Mouse (Mus musculus): ENCODE measurements around the gene Usp37.
"Not testable (repeated sequence)": the region's sequence is repeated elsewhere in the genome, so short reads cannot be mapped to it uniquely, and the experiment has no call there.

Gene Usp37

DNA sequence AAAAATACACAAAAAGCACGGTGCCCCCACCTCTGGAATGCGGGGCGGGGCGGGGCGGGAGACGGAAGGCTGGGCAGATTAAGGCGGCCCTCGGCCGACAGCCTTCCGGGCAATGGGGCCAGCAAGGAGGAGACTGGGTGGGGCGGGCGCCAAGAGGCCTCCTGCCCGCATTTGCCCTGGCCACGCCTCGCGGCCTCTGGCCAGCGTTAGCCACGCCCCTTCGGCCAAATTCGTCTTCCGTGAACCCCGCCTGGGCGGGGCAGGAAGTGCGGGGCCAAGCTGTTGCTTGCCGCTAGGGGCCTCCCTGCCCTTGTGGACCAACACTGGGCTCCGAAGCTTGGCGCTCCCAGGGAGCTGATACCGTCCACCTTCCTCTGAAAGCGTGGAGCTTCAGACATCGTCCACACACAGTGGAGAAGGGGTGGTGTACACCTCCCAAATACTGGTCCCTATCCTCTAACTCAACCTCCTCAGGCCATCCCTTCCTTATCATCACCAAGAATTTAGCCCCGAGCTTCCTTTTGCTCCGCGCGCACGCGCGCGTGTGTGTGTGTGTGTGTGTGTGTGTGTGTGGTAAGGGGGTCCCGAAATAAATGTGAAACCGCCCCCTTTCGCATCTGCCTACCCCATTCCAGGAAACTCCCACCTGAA lies 146.7 kb downstream of the Usp37 start:
- peak; percentile 99 for DNase-seq (ENCODE audit: low spot score)

DNA sequence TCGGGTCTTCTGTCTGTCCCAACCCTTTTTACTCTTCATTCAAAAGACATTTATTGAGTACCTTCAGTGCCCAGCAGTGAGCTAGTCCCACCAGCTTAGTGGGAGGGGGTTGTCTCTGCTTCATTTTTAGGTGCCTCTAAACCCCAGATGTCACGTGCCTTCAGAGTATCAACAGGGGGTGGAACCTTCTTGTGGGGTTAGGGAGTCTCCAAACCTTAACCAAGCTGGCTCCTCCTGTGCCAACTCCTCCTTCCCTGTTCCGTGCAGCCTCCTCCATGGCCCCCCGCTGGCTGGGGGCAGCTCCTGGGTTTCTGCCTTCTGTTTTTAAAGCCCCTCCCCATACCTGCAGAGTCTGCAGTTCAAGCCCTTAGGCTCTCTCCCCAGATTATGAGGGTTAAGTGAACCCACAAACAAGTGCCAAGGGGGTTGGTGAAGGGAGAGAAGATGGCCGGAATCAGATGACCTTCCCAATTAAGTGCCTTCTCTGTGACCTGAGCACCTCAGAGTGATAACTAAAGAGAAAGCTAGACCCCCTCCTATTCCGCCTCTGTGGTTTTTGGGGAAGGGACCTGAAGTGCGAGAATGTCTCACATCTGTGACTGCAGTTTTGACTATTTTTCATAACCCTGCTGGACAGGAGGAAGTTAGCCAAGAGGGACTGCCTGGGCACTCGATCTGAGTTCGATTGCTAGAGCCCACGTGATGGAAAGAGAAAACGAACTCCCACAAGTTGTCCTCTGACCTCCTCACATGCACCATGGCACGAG lies 147.4 kb downstream of the Usp37 start:
- DNase-seq (ENCODE audit: low spot score), result not testable (repeated sequence)

DNA sequence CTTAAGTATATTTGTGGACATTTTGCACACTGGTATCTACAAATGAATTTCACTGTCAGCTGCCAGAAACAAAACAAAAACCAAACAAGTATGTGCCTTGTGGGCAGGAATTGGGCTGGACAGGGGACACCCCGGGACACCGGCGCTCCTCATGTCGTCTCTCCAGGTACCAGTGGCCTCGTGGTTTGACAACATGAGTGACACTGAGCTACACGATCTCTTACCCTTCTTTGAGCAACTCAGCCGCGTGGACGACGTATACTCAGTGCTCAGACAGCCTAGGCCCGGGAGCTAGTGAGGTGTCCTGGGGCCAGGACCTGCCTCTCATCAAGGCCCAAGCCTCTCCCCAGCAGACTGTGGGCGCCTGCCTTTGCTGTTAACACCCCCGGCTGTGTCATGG lies 148.8 kb downstream of the Usp37 start:
- no peak for DNase-seq (ENCODE audit: low spot score)

DNA sequence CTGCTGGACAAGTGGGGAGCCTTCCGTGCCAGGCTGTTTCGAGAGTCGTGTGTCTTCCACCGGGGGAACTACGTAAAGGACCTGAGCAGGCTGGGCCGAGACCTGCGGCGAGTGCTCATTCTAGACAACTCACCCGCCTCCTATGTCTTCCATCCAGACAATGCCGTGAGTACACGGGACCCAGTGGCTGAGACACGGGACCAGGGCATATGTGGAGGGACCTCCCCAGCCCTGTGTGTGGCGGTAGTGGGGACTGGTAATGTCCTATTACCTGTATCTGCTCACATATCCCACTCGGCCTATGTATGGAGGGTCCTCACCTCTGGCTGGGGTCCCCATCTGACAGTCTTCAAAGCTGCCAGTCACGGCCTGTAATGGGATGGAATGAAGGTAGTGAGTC lies 149.2 kb downstream of the Usp37 start:
- no peak for DNase-seq (ENCODE audit: low spot score)

DNA sequence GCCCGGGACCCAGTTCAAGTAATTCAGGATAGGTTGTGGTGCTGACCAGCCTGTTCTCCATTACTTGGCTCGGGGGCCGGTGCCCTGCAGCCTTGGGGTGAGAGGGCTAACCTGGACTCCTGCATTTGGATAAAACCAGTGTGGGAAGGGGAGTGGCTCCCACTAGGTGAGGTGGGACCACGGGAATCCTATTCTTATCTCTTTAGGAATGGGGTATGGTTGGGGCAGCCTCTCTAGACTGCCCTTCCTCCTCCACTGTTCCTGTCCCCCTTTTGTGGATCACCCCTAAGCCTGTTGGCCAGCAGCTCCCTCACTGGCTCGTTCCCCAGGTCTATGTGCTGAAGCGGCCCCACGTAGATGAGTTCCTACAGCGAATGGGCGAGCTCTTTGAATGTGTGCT lies 149.8 kb downstream of the Usp37 start:
- DNase-seq (ENCODE audit: low spot score), result no peak

DNA sequence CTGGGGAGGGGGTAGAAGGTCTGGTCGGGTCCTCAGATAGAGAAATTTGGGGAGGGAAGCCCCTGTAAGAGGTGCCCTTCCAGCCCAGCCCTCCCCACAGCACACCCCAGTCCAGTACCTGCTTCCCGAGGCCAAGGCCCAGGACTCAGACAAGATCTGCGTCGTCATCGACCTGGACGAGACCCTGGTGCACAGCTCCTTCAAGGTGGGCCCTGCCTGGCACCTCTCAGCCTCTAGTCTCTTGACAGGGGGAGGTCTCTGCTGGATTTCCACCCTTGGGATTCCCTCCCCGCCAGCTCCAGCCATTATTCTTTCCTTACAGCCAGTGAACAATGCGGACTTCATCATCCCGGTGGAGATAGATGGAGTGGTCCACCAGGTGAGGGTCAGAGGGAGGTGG lies 150.4 kb downstream of the Usp37 start:
- DNase-seq (ENCODE audit: low spot score), result no peak

DNA sequence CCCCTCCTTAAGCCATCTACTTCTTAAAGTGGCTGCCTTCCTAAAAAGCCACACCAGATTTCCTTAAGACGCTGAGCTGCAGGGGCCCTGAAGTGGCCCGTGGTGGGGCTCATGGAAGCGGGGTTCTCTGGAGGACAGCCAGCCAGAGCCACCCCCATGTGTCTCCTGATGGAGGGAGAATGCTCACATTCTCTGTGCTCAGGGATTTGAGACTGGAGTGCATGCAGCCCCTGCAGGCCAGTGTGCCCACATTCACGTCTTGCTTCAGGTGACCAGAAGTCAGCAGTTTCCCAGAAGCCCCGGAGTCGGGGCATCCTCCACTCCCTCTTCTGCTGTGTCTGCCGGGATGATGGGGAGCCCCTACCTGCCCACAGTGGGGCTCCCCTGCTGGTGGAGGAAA lies 151.1 kb downstream of the Usp37 start:
- no peak for DNase-seq (ENCODE audit: low spot score)

DNA sequence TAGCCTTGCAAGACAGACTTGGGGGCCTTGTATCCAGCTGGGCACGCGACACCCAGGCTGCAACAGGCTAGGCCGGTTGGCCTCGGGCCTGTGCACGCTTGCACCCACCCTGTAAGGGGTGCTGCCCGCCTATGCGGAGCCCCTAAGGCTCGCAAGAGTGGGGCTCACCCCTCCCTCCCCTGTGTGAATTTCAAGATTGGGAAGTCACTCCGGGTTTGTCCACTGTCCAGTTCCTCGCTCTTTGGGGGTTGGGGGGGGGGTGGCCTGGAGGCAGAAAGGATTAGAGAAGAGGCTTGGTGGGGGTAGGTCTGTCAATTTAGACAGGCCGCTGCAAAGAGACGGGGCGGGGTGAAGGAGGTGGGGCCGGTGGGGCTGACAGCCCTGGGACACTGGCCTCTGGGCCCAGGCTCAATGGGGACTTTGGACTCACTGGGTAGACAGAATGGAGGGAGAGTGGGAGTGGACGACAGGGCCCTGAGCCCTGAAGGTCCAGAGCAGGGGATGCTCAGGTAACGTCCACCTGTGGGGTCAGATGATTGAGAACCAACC lies 151.6 kb downstream of the Usp37 start:
- peak; percentile 28 for DNase-seq (ENCODE audit: low spot score)

DNA sequence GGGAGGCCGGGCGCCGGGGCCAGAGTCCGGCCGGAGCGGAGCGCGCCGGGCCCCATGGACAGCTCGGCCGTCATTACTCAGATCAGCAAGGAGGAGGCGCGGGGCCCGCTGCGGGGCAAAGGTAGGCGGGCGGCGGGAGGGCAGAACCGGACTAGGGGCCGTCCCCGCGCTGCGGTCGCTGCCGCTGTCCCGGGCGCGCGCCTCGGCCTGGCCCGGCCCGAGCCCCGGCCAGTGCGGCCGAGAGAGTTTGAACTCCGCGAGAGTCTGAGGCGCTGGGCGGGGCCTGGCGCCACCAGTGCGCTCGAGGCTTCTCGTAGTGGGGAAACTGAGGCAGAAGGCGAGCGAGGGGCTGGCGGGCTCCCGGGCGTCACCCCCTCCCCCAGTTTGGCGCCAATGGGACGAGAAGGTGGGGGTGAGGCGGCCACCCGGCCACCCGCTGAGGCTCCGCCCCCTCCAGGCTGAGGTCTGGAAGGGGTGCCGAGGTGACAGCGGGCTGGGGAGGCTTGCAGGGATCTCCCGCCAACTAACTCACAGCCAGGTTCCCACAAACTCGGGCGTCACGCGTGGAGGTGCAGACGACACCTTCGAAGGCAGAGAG lies 152.1 kb downstream of the Usp37 start:
- DNase-seq (ENCODE audit: low spot score), result peak; percentile 72

DNA sequence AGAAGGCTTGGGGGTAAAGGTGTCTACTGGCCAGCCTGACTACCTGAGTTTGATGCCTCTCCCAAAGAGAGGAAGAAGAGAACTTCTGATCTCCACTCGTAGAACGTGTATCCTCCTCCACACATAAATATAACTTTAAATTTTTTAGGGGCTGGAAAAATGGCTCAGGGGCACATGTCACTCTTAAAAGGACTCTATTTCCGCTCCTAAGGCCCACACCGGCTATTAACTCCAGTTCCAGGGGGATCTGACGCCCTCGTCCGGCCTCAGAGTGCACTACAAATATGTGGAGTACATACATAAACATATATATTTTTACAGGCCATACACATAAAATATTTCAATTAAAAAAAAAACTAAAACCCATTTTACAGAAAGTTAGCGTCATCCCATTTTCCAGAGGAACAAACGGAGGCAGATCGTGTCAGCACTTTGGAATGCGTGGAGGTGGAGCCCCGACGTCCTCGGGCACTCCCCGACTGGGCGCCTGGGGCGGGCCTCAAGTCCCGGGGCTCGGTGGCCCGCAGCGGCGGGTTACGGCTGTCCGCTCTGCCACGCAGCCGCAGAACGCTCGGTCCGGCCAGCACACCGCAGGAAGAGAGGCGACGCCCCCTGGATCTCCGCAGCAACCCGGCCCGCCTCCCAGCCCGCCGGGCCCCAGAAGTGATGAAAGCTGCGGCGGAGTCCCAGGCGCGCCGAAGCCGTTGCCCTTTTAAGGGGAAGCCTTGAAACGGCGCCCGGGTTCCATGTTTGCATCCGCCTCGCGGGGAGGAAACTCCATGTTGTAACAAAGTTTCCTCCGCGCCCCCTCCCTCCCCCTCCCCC lies 152.9 kb downstream of the Usp37 start, which contains the start of gene Ctdsp1:
Ctdsp1 (plus strand) TSS at position 586 of the 825 bp plus-strand sequence.
- peak; percentile 98 for DNase-seq (ENCODE audit: low spot score)

DNA sequence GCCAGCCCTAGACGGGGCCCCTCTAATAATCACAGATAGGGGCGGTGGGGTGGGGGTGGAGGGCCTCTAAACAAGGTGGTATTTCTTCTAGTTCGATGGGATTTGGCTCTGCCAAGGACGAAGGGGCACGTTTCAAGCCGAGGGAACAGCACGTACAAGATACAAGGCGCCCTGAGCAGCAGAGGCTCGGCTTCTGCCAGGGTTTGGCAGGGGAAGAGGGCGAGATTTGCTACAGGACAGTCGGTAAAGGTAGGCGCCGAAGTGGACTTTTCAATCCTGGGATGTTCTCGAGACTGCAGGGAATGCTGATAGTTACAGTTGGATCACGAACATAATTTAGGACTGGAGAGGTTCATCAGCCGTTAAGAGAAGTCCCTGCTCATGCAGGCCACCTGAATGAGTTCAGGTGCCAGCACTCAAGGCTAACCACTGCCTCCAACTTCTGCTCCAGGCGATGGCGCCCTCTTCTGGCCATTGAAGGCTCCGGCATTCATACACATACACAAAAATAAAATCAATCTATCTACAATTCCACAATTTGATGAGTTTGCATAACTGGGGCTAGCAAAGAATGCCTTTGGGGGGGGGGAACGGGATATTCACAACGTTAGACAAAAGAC lies 153.7 kb downstream of the Usp37 start:
- DNase-seq (ENCODE audit: low spot score), result no peak

DNA sequence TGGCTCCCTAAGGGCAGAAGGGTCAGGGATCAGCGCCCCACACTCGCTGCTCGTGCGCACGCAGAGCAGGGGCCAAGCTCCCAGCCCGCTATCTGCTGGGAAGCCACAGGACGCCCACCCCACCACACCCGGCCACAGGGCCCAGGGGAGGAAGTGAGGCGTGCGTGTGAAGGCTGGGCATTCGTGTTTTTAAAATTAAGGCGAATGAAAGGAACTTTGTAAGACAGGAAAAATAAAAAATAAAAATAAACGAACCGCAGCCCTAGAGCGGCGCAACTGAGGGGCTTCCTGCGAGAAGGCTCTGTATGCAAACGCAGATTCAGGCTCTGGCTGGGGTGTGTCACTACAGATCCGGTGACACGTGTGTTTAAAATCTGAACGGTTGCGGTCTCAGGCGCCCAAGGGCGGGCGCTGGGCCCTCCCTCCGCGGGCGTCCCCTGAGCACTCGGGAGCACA lies 154.2 kb downstream of the Usp37 start:
- DNase-seq (ENCODE audit: low spot score), result no peak

DNA sequence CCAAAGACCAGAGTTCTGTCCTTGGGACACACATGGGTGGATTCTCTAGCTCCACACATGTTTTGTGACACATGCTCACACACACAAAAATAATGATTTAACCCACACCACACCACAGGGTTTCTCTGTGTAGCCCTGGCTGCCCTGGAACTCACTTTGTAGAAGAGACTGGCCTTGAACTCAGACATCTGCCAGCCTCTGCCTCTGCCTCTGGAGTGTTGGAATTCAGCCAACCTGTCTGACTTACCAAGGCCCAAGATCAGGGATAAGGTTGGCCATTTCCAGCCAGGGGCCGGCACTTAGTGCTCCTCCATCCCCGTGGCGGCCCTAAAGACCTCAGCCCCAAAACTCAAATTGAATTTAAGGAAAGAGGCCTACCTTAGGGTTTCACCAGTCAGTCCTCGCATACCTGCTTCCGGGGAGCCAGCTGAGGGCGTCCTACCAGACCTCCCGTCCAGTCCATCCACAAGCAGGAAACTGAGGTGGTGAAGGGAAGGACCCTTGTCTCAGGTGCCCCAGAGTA lies 155.6 kb downstream of the Usp37 start:
- no peak for DNase-seq (ENCODE audit: low spot score)

DNA sequence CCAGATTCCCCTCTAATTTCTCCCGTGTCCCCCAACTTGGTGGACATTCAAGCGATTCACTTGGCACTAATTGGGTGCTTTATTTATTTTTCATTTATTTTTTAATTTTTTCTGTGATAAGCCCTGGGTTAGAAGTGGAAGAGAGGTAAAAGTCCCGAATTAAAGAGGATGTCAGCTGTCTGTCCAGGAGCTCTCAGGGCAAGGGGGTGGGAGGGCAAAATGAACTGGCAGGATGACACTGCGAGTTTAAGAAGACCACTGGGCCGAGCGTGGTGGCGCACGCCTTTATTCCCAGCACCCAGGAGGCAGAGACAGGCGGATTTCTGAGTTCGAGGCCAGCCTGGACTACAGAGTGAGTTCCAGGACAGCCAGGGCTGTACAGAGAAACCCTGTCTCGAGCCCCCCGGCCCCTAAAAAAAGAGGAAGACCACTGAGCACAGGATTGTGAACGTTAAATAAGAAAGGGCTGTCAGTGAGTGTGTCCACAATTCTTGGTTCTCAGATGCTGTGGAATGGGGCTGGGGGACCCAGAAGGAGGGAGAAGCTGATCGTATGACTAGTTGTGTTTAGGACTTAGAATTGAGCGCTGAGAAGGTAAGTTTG lies 156.6 kb downstream of the Usp37 start:
- DNase-seq (ENCODE audit: low spot score), result no peak

DNA sequence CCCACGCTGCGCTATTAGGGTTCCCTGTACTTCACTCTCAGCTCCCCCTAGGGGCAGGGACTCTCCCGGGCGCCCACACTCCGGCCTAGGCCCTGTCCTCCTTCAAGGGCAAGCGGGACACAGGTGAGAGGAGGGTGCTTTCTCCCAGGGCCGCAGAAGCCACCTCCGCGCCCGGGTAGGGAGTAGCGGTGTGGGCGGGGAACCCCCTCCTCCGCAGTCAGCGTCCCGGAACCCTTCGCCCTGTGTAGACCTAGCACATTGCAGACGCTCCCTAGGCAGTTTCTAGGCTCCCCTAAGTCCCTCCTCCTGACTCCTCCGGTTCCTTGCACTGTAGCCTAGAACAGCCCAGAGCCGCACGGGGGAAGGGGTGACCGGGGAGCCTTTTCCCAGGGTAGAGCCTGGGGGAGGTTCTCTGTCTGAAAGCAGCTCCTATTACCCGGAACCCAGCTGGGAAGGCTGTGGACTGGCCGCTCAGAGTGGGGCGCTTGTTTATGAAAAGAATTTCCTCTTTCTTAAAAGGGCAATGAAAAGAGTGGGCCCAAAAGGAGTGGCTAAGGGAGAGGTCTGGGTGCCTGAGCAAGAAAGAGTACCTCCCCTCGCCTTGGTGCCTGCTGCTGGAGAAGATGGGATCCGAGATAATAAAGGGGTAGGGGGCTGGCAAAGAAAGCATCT lies 157.2 kb downstream of the Usp37 start:
- peak; percentile 95 for DNase-seq (ENCODE audit: low spot score)

DNA sequence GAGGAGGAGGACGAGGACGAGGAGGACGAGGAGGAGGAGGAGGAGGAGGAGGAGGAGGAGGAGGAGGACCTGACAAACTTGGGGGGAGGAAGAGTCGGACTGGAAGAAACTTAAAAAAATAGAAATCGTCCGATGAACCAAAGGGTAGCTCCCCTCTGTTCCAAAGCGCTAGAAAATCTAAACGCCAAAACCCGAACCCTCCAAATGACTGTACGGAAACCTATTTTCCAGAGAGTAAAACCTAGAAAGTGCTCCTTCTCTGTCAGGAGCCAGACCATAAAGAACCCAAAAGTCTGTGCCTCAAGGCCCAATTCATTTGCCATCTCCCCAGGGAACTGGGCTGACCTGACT lies 157.7 kb downstream of the Usp37 start:
- no peak for DNase-seq (ENCODE audit: low spot score)

DNA sequence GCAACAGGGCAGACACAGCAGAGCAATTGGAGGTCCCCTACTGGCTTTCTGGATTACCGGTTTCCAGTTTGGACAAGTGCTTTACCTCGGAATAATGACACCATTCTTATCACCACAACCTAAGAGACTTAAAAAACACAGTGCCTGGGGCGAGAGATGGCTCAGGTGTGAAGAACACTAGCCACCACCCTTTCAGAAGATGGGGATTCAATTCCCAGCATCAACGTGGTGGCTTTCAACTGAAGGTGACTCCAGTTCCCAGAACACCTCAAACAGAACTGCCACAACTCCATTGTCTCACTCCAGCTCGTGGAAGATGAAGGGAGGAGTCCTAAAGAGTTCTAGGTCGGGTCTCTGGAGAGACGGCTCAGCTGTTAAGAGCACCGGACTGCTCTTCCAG lies 158.6 kb downstream of the Usp37 start:
- no peak for DNase-seq (ENCODE audit: low spot score)
